Mouse (Mus musculus): Measurements from ENCODE around the gene Ddx41. TPM values are rescaled to one million over a fixed set of nuclear protein-coding genes. Genes with fewer than 3 reads are reported as not detected.
A peak's percentile ranks its signal among the peaks of the same experiment; 100 is the strongest.

Gene Ddx41
- total RNA-seq, 2 experiments from 2014 or later: 56.0 to 56.2 TPM

DNA sequence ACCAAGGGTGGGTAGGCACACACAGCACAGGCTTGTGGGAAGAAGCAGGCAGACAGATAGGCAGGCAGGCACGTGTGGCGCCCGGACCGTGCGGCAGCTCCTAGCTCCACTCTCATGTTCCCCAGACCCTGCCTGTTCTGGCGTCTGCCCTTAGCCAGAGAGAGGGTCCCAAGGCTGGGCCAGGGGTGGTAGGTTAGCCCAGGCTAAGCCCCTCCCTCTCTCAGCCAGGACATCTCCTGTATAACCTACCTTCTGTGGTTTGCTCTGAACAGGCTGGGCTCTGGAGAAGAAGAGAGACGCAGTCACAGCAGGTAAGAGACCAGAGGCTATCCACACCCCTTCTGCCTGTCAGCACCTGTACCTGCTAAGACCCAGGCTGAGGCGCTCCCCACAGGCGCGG is 27.9 kb downstream of the Ddx41 start:
- no peak for DNase-seq (ENCODE audit: low spot score in 2 of 2)

DNA sequence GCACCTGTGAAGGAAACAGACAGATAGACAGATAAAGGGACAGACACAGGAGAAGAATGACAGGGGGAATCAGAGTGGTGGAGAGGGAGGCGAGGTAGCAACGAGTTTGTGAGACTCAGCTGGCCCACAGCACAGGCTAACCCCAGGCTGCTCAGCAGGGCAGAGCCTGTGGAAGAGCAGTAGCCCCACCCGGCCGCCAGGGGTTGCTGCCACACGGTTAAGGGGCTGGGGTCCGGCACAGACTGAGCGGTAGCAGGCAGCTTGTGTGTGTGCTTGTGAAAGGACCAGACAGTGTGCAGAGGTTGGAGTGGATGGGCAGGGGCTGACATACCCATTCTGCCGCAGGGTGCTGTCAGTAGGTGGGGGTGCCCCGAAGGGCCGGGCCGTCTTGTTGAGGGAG is 28.6 kb downstream of the Ddx41 start:
- DNase-seq (ENCODE audit: low spot score in 2 of 2): no peak

DNA sequence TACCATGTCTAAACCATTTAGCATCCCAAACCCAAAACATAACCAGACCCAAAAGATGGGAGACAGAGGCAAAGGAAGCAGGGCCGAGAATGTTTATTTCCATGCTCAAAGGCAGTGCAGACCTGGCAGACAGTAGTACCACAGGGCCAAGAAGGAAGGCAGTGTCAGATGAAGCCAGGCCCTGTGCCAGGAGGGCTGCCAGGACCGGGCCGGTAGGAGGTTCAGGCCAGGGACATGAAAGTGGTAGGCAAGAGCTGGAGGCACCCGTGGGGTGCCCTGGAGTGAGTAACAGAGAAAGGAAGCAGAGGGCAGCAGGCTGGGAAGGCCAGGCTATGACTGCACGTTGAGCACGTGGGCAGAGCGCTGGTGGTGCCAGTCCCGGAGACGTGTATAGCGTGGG is 29.8 kb downstream of the Ddx41 start:
- no peak for DNase-seq (ENCODE audit: low spot score in 2 of 2)

DNA sequence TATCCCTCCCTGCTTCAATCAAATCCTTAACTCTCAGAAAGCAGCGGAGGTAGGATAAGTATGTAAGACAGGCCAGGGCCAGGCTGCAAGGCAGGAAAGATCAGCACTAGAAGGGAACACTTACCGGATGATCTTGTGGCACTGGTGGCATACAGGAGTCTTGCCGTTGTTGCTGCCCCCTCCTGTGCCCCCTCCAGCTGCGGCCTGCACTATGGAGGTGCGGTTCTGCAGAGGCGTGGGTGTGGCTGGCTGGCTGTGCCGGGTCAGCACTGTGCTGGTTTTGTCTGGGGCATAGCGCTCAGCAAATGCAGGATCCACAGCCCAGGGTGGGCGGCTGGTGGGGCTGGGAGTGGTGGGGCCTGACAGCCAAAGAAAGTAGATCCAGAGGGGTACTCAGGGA is 30.6 kb downstream of the Ddx41 start:
- DNase-seq (ENCODE audit: low spot score in 2 of 2): no peak

DNA sequence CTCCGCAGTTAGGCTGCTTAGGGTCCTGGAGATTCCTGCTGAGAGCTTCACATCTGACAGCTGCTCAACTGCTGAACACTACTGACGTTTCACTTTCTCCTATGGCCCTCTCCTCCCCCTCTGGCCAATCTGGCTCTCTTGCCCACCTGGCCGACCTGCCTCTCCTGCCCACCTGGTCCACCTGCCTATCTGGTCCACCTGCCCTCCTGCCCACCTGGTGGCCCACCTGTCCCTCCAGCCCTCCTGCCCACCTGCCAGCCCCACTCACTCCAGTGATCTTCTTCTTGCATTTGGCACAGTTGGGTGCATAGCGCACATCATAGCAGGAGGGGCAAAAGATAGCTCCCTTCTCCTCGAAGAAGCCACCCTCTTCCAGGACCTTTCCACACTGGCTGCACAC is 32.1 kb downstream of the Ddx41 start:
- no peak for DNase-seq (ENCODE audit: low spot score in 2 of 2)

DNA sequence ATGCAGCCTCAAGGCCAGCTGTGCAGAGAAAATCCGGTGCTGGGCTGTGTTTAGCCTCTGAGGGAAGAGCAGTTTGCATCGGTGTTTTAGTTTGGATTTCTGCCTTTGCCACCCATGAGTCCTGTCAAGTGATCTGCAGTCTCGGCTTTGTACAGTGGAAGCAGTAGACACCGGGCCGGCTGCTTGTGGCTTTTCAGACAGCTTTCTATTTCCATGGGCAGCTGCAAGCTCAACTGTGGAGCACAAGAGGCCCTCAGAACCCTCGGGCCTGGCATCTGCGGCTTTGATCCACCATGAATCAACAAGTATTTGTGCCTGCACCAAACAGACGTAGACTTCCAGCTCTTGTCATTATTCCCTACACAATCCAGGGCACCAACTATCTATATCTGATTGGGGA is 34.1 kb downstream of the Ddx41 start:
- no peak for DNase-seq (ENCODE audit: low spot score in 2 of 2)

DNA sequence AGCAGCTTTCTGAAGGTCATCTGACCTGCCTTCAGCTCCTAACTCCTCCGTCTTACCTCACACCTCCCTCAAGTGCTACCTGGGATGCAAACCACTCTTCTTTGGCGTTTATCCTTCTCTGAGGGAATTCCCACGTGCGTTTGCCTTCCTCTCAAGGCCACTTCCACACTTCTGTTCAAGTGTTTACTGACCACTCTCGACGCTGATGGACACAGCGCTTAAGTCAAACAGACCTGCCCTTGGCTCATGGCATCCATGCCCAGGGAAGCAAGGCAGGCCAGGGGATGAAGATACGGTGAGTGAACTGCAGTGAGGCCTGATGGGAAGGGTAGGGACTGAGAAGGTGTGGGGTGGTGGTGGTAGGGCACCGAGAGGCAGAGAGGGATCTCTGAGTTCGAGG is 35.9 kb downstream of the Ddx41 start:
- DNase-seq (ENCODE audit: low spot score in 2 of 2): no peak

DNA sequence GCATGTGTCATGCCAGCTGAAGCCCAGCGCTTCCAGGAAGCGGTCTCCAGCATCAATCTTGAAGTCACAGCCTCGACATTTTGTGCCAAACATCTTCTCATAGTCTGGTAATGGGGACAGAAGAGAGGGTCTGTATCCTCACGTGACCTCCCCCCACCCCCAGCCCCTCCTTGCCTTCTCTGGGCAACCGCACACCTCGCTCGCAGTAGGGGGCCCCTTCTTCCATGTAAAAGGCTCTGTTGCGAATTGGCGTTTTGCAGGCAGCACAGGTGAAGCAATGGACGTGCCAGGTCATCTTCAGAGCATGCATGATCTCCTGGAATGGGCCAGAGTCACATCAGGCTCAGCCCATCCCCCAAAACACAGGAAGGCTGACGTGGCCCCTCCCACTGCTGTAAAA is 37.6 kb downstream of the Ddx41 start:
- no peak for DNase-seq (ENCODE audit: low spot score in 2 of 2)

DNA sequence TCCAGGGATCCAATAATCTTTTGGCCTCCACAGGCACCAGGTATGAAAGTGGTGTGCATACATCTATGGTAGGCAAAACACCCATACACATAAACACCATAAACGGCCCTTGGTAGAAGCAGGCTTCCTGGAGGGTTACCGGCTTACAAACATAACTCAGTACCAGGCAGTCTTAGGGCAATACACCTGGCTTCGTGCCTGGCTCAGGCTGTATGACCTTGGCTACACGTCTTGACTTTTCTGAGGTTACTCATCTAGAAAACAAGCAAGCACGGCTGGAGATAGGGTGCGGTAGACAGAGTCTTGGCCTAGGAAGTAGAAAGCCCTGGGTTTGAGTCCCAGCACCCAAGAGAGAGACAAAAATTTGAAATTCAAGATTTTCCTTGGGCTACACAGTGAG is 39.8 kb downstream of the Ddx41 start:
- DNase-seq (ENCODE audit: low spot score in 2 of 2): no peak

DNA sequence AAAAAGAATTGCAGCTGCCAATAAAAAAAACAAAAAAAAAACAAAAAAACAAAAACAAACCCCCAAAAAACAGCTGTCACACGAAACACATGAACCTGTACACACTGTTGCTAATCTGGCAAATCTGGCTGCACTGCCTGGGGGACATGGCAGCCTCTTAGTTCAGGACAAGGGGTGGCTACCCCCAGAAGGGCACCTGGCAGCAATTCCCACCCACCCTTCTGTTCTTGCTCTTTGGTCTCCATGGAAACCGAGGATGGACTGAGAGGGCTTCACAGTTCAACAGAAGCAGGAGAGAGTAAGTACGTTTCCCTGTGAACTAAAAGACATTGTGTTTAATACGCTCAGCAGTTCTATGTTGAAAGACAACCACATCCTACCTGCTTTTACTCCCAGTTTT is 40.8 kb downstream of the Ddx41 start:
- DNase-seq (ENCODE audit: low spot score in 2 of 2): no peak

DNA sequence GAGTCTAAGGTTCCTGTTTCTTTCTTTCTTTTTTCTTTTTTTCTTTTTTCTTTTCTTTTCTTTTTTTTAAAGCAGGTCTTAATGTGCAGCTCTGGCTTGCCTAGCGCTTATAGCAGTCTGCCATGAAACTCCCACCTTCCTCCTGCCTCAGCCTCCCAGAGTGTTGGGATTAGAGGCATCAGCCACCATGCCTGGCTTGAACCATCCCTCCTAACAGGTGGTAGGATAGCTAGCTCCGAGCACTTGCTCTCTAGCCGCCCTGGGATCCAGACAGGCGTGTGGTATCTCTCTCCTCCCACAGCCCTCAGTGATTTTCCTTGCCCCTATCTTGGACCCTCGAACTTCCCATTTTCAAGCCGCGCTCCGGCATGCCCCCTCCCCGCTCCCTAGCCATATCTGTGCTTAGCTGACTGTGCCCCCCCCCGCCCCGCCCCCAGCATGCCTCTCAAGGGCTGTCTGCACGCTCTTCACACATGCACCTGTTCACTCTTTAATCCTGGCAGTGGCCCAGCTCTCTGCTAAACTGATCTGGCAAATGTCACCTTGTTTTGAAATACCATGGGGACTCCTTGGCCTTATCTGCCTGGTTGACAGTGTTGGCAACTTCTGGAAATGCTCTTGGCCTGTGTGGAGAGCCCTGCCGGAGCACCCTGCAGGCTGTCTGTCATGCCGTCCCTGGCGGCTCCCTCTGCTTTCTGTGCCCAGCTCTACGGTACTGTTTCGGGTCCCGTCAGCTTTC is 41.4 kb downstream of the Ddx41 start:
- DNase-seq (ENCODE audit: low spot score in 2 of 2): peak in 1 of 2 experiments; percentile 77

DNA sequence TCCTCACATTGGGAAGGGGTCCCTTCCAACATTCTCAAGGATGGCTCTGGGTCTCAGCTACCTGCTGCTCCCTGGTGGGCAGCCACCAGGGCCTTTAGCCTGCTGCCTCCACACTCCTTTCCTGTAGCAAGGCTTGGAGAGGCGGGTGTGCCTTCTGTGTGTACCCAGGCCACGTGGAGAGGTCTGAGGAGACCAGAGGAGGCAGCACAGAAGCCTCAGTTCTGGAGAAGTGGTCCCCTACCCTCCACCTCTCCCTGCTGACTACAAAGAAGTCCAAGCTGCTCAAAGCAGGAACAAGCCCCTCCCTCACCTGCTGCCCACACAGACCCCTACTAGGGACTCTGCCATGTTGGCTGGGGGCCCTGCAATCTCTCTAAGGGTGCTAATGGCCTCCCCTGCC is 42.2 kb downstream of the Ddx41 start:
- no peak for DNase-seq (ENCODE audit: low spot score in 2 of 2)

DNA sequence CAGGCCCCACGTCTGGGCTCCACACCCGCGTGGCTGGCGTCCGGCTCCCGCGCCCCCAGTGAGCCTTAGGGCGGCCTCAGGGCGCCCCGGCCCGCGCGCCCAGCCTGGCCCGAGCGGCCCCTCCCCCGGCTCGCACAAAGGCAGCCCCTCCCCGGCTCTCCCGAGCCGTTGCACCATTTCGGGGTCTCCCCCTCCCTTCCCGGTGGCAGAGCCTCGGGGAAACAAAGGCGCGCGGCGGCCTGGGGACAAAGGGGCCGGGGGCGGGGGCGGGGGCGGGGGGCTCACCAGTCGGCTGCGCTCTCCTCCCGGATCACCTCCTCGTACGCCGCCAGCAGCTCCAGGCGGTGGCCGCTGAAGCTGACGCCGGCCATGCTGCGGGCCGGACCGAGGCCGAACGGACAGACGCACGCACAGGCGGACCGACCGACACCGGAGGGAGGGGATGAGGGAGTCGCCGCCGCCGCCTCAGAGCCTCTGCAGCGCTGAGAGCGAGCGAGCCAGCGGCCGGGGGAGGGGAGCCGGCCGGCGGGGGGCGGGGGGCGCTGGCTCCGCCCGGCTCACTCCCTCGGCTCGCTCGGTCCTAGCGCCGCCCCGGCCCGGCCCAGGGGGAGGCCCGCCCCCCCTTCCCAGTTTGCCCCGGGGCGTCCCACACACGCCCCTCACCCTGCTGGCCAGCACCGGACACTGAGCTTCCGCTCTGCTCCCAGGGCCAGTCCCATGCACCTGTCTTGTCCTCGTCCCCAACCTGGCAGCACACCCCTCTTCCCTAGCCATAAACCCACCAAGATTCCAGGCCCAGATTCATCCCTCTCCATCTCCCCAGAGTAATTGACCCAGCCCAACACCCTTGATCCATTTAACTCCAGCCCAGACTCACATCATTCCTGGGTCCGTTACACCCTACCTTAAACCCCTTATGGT is 48.6 kb downstream of the Ddx41 start, which contains the start of gene Dbn1:
Gene Dbn1, minus strand, starts transcription at position 534 of the 921 bp plus-strand sequence.
- no peak for DNase-seq (ENCODE audit: low spot score in 2 of 2)

DNA sequence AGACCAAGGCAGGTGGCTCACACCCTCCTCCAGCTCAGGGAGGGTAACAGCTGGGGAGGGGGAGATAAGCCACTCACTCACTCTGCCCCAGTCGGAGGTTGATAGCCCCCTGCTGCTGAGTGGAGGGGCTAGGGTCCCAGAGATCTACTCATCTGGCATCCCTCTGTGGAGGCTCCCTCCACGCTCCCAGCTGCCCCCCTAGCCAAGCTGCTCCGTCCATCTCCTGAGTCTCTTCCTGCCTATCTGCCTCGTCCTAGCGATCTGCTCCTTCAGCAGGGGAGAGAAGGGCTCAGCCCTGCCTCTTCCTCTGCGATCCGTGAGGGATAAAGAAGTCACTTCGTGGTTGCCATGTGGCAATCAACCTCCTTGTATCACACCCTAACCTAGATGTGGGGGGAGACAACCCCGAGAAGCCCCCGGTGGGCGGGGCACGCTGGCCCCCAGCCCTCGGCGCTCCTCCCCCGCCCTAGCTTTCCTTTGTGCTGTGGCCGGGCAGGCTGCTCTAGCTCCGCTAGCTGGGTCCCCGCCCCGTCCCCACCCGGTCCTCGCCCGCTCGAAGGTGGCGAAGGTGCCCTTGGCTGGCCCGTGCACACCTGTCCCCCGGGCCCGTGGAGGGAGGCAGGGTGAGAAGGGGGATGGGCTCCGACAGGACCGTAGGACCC is 49.4 kb downstream of the Ddx41 start:
- no peak for DNase-seq (ENCODE audit: low spot score in 2 of 2)

DNA sequence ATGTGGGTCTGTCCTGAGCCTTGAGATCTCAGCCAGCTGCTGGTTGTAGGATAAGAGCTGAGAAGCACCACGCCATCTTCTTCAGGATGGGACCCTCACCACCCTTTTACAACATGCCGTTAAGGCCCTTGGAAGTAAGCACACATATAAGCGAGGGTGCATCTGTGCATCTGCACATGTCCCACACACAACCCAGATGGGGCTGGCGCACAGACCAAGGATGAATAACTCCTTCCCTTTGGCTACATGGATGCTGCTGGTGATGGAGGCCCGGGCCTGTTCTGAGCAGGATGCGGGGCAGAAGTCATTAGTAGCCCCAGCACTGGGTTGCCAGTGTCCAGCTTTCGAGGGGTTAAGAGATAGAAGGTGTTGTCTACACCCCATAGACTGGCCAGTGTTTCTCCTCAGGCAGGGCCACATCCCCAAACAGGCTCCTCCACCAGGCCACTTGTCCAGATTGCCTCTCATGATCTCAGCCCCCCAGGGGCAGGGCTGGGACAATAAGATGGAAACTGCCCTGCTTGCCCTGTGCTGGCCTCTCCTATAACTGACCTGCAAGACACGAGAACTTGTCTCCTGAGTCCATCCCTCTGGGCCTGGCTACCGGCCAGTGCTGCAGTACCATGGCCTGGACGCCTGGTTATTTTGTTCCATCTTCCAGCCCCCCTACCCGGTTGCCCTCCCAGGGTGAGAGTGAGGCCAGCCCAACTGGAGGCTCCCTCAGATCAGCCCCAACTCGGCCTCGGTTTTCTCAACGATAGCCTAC is 50.2 kb downstream of the Ddx41 start:
- DNase-seq (ENCODE audit: low spot score in 2 of 2): no peak

DNA sequence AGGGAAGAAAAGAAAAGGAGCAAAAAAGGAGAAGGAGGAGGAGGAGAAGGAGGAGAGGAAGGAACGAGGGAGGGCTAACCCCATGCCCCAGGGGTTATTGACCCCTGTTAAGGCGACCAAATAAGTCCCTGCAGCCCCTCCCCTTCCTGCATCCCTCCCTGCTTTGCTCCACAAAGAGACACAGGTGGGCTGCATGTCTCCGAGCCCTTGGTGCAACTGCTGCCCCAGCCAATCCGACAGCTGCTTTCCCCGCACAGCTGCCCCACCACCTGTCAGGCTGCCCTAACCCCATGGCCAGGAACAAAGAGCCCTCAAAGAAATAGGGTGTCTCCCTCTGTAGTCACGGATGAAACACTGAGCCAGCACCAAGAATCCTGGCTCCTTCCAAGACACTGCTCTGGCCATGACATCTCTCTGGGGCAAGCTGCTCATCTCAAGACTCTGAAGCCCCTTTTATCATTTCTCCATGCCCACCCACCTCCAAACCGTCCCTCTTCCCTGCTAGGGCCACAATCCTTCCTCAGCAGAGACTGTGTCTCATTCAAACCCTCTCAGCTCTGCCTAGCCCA is 51.9 kb downstream of the Ddx41 start:
- DNase-seq (ENCODE audit: low spot score in 2 of 2): no peak

DNA sequence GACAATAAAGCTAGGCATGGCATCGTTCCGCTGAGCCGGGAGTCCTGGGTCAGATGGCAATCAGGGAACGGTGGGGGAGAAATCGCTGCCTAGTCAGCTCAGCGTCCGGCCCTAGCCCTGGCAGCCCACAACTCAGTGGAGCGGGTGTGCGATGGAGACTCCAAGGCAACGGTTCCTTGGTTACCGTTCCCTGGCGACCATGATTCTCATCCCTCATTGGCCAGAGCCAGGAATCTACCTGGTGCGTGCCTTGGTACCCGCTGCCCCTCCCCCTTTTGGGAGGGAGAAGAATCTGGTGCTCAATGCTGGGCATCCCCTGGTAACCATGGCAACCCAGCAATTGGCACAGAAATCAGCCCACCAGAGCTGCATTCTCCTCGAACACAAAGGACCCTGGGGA is 52.9 kb downstream of the Ddx41 start:
- DNase-seq (ENCODE audit: low spot score in 2 of 2): peak; percentile 94 to 96

DNA sequence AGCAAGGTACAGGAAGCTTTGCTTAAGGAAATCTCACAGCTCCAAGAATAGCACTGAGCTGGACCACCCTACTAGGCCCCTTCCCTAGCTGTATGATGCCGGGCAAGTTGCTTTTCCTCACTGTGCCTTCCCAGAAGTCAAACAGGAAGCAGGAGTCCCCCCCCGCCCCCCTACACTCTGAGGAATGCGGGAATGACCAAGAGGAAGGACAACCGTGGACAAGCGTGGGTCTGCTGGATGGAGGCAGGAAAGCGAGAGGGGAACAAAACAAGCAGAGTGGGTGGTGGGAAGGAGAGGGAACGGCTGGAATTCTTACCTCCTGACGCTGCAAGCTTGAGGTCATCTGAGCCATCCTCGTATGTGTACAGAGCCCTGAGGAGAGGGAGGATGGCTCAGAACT is 53.4 kb downstream of the Ddx41 start:
- no peak for DNase-seq (ENCODE audit: low spot score in 2 of 2)

DNA sequence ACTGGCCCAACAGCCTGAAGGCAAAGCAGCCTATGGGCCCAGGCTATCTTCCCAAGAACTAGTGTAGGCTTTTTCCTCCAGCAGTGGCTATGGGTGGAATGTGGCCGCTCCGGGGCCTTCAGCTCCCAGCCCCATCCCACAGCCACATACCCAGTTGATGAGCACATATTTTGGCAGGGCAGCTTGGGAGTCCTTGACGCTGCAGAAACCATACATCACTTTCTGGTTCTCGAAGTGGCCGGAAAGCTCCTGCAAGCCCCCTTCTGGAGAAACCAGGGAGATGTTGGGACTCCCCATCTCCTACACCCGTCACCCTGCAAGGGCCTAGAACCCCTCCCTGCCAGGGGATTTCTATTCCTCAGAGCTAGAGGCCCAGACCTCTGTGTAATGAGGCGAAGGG is 53.9 kb downstream of the Ddx41 start:
- DNase-seq (ENCODE audit: low spot score in 2 of 2): no peak
